Mouse (Mus musculus): ENCODE data around the gene Dock10.

GRCm38 (mm10) chr1:80722647-80723046, 35.7 kb downstream of the Dock10 start:
- no peak for TF ChIP-seq CTCF (IDR thresholded peaks at IDR 0.05; ENCODE audit: borderline replicate concordance, control insufficient read depth, extremely low read depth, insufficient read depth, low read length, poor library complexity)
- no peak for TF ChIP-seq POLR2A (IDR thresholded peaks at IDR 0.05; ENCODE audit: control insufficient read depth, extremely low read depth, insufficient read depth, low read length, poor library complexity)
